Mouse (Mus musculus): Measurements from ENCODE around the gene Abcg1.

Gene Abcg1

GRCm38 (mm10) chr17:31082296-31083078 is 25.0 kb downstream of the Abcg1 start:
- no peak for DNase-seq

- no peak for DNase-seq
Measured at GRCm38 (mm10) chr17:31085519-31085918, 28.0 kb downstream of the Abcg1 start.

GRCm38 (mm10) chr17:31086196-31086595 is 28.7 kb downstream of the Abcg1 start:
- DNase-seq = peak; percentile 64

- DNase-seq = no peak
Measured at GRCm38 (mm10) chr17:31088711-31089110, 31.2 kb downstream of the Abcg1 start.

GRCm38 (mm10) chr17:31089848-31090247 is 32.4 kb downstream of the Abcg1 start:
- no peak for DNase-seq

GRCm38 (mm10) chr17:31091023-31091735 is 33.7 kb downstream of the Abcg1 start:
- DNase-seq = peak; percentile 38

GRCm38 (mm10) chr17:31094781-31095180 is 37.3 kb downstream of the Abcg1 start:
- no peak for DNase-seq

GRCm38 (mm10) chr17:31095570-31095969 is 38.1 kb downstream of the Abcg1 start:
- DNase-seq = no peak

GRCm38 (mm10) chr17:31096893-31097292 is 39.4 kb downstream of the Abcg1 start:
- no peak for DNase-seq

- no peak for DNase-seq
Measured at GRCm38 (mm10) chr17:31098788-31099187, 41.3 kb downstream of the Abcg1 start.

- no peak for DNase-seq
Measured at GRCm38 (mm10) chr17:31103007-31103570, 45.6 kb downstream of the Abcg1 start.

GRCm38 (mm10) chr17:31103823-31104222 is 46.3 kb downstream of the Abcg1 start:
- no peak for DNase-seq

GRCm38 (mm10) chr17:31108388-31108787 is 50.9 kb downstream of the Abcg1 start:
- no peak for DNase-seq

- peak; percentile 64 for DNase-seq
Measured at GRCm38 (mm10) chr17:31113191-31113856, 55.8 kb downstream of the Abcg1 start.

GRCm38 (mm10) chr17:31116063-31116462 is 58.6 kb downstream of the Abcg1 start:
- no peak for DNase-seq

- DNase-seq = no peak
Measured at GRCm38 (mm10) chr17:31117946-31118345, 60.5 kb downstream of the Abcg1 start.

- DNase-seq = peak; percentile 83
Measured at GRCm38 (mm10) chr17:31119429-31119828, 62.0 kb downstream of the Abcg1 start.

- DNase-seq = no peak
Measured at GRCm38 (mm10) chr17:31121975-31122374, 64.5 kb downstream of the Abcg1 start.

GRCm38 (mm10) chr17:31125548-31126266 is 68.2 kb downstream of the Abcg1 start:
- DNase-seq = peak; percentile 43

- no peak for DNase-seq
Measured at GRCm38 (mm10) chr17:31128708-31129318, 71.3 kb downstream of the Abcg1 start.

- DNase-seq = no peak
Measured at GRCm38 (mm10) chr17:31129452-31129851, 72.0 kb downstream of the Abcg1 start, which contains the start of gene Tff3. TSS of gene Tff3 (minus strand) at chr17:31129646.

- DNase-seq = no peak
Measured at GRCm38 (mm10) chr17:31131269-31131821, 73.9 kb downstream of the Abcg1 start.
